Mouse (Mus musculus): ENCODE measurements around the gene Vipas39. TPM values are rescaled to one million over a fixed set of nuclear protein-coding genes. Genes with fewer than 3 reads are reported as not detected.

The Vipas39 gene
- total and polyA plus RNA-seq, 3 experiments, result 30.2 to 44.4 (median 32.1) TPM

DNA sequence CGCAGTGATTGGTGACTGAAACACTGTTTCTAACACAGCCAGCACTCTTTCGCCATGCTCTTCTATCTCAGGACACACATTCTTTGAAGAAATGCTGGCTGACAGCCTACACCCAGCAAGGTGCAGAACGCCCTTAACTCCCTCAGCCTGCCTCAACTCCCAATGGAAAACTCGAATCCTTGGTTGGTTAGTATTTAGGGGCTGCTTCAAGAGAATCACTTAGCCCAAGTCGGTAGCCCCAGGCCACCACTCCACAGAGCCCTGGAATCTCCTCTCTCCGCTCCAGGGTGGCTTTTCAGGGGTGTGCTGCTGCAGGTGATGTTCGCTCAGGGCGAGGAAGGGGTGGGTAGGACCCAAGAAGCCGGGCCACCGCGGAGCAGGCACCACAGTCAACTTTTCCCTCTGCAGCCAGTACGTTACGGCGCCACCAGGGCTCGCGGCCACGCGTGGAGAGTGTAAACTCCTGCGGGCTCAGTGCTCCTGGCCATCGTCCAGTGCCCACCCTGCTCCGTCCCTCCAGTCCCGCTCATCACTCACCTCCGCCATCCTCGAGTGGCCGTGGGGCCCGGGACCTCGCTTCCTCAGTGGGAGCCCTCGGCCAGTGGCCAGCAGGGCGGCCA lies 33.1 kb upstream of the Vipas39 start:
- DNase-seq (ENCODE audit: extremely low read depth), result no peak
- in situ Hi-C loops (cut with MboI; ENCODE audit: low pct_ligation_motif_present, low pct_unique_long_range_greater_than_20kb, low sequenced_read_pairs), result no loop called here
- Histone ChIP-seq H3K4me1 (ENCODE audit: control insufficient read depth in 1 of 2, insufficient read depth in 2 of 2) (peaks cover 0 to 3% of the 10 kb centered on the region in 2 experiments; a peak in 3 of 4 replicates), H3K27me3 (replicated peaks) (peaks cover 16% of the 10 kb centered on the region), H3K9ac (ENCODE audit: insufficient read depth, low read depth) (peak overlapping the region; percentile 37; the same call in 1 of the 2 replicates), H3K9me3 (replicated peaks; ENCODE audit: low read length) (peaks cover 8% of the 10 kb centered on the region), H3K27ac (ENCODE audit: insufficient read depth, low read depth) (no peak overlapping the region), H3K36me3 (replicated peaks in 1 of 2; ENCODE audit: control insufficient read depth in 1 of 2, insufficient read depth in 1 of 2, low read length in 1 of 2) (no peaks in the 10 kb centered on the region), H3K4me2 (ENCODE audit: insufficient read depth, low read depth, poor library complexity, severe bottlenecking) (peak overlapping the region; percentile 68), H3K4me3 (replicated peaks in 1 of 3; ENCODE audit: low read depth in 2 of 3, low read length in 2 of 3, poor library complexity in 1 of 3) (peak overlapping the region; percentile 40 to 67 (median 54)), H3K79me2 (replicated peaks; ENCODE audit: control insufficient read depth, extremely low read depth, insufficient read depth, poor library complexity, severe bottlenecking) (no peaks in the 10 kb centered on the region)
- no peak for TF ChIP-seq SMC3 (IDR thresholded peaks at IDR 0.05; ENCODE audit: low read depth, low read length)
- dilution Hi-C loops (cut with MboI; ENCODE audit: extremely low pct_ligation_motif_present, extremely low pct_unique_long_range_greater_than_20kb, low sequenced_read_pairs), result no loop called here

DNA sequence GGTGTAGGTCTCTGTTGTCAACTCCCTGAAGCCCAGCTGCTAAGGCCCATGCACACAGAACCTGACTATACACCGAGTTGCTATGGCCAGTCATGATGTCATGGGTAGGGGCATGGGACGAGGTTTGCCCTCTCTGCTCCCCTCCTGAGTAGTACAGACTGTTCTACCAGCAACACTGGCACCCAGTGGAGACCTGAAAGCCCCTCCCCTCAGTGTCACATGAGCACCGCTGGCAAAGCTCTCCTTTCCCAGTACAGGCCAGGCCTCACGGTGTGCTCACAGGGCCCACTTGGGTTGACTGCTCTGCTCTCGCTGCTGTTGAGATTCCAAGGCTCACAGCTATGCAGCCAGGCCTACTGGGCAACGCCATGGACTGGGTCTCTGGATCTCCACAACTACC lies 27.9 kb upstream of the Vipas39 start:
- in situ Hi-C loops (cut with MboI; ENCODE audit: low pct_ligation_motif_present, low pct_unique_long_range_greater_than_20kb, low sequenced_read_pairs), result no loop called here

DNA sequence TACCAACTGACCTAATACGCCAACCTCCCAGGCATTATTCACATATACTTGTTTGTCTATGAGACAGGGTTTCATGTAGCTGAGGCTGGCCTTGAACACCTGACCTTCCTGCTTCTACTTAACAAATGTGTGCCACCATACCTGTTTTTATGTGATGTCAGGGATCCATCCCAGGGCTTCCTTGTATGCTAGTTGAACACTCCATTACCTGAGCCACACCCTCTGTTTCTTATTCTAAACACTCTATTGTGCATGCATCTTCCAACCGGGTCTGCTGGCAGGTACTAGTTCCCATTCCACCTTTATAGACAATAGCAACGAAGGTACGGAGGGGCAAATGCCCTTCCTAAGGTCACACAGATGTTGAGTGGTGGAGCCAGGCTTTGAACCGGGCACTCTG lies 23.0 kb upstream of the Vipas39 start:
- no peak for DNase-seq (ENCODE audit: extremely low read depth)
- no peak for TF ChIP-seq HCFC1 (IDR thresholded peaks at IDR 0.05; ENCODE audit: low read depth, low read length)
- TF ChIP-seq POLR2AphosphoS2 (IDR thresholded peaks at IDR 0.05; ENCODE audit: low read depth, low read length), result no peak
- TF ChIP-seq GABPA (IDR thresholded peaks at IDR 0.05; ENCODE audit: insufficient replicate concordance, low read depth, low read length), result no peak
- TF ChIP-seq RCOR1 (conservative IDR thresholded peaks at IDR 0.05; ENCODE audit: low read depth, low read length), result no peak
- TF ChIP-seq USF1 (IDR thresholded peaks at IDR 0.05; ENCODE audit: low read depth, low read length), result no peak
- TF ChIP-seq SIN3A (IDR thresholded peaks at IDR 0.05; ENCODE audit: low read length), result no peak
- no peak for TF ChIP-seq RAD21 (IDR thresholded peaks at IDR 0.05; ENCODE audit: low read depth, low read length)
- no peak for TF ChIP-seq USF2 (conservative IDR thresholded peaks at IDR 0.05; ENCODE audit: low read depth, low read length)
- no peak for TF ChIP-seq JUND (conservative IDR thresholded peaks at IDR 0.05; ENCODE audit: low read depth, low read length)
- TF ChIP-seq ETS1 (conservative IDR thresholded peaks at IDR 0.05; ENCODE audit: low read depth, low read length), result no peak
- TF ChIP-seq SMC3 (IDR thresholded peaks at IDR 0.05; ENCODE audit: low read depth, low read length), result no peak
- no peak for TF ChIP-seq ELF1 (IDR thresholded peaks at IDR 0.05; ENCODE audit: low read depth, low read length)
- no peak for TF ChIP-seq PAX5 (IDR thresholded peaks at IDR 0.05; ENCODE audit: low read length)
- in situ Hi-C loops (cut with MboI; ENCODE audit: low pct_ligation_motif_present, low pct_unique_long_range_greater_than_20kb, low sequenced_read_pairs), result no loop called here

More for the DNA sequence above, 27.9 kb upstream of the Vipas39 start:
- H3K36me3 ChIP-seq (replicated peaks in 1 of 2; ENCODE audit: control insufficient read depth in 1 of 2, insufficient read depth in 1 of 2, low read length in 1 of 2), result no peaks in the 10 kb centered on the region
- dilution Hi-C loops (cut with MboI; ENCODE audit: extremely low pct_ligation_motif_present, extremely low pct_unique_long_range_greater_than_20kb, low sequenced_read_pairs), result no loop called here
- TF ChIP-seq USF1 (IDR thresholded peaks at IDR 0.05; ENCODE audit: low read depth, low read length), result no peak
- no peak for TF ChIP-seq USF2 (conservative IDR thresholded peaks at IDR 0.05; ENCODE audit: low read depth, low read length)
- TF ChIP-seq MXI1 (IDR thresholded peaks at IDR 0.05; ENCODE audit: low read depth, low read length), result no peak
- TF ChIP-seq KAT2A (IDR thresholded peaks at IDR 0.05; ENCODE audit: insufficient replicate concordance, low read length), result no peak
- TF ChIP-seq NRF1 (IDR thresholded peaks at IDR 0.05; ENCODE audit: low read depth, low read length), result no peak
- no peak for TF ChIP-seq MAX (IDR thresholded peaks at IDR 0.05; ENCODE audit: low read length)
- no peak overlapping the region for H3K27ac ChIP-seq (ENCODE audit: insufficient read depth, low read depth)
- DNase-seq (ENCODE audit: extremely low read depth), result no peak
- peaks cover 2% of the 10 kb centered on the region for H3K27me3 ChIP-seq (replicated peaks)
- H3K79me2 ChIP-seq (replicated peaks; ENCODE audit: control insufficient read depth, extremely low read depth, insufficient read depth, poor library complexity, severe bottlenecking), result no peaks in the 10 kb centered on the region
- no peak overlapping the region for H3K4me3 ChIP-seq (replicated peaks in 1 of 3; ENCODE audit: low read depth in 2 of 3, low read length in 2 of 3, poor library complexity in 1 of 3)
- no peak overlapping the region for H3K4me2 ChIP-seq (ENCODE audit: insufficient read depth, low read depth, poor library complexity, severe bottlenecking)
- H3K4me1 ChIP-seq (ENCODE audit: control insufficient read depth in 1 of 2, insufficient read depth in 2 of 2), result no peaks in the 10 kb centered on the region; a peak in 1 of 4 replicates
- H3K9me3 ChIP-seq (replicated peaks; ENCODE audit: low read length), result no peaks in the 10 kb centered on the region
- no peak overlapping the region for H3K9ac ChIP-seq (ENCODE audit: insufficient read depth, low read depth)

More for the DNA sequence above, 23.0 kb upstream of the Vipas39 start:
- Histone ChIP-seq H3K4me3 (replicated peaks in 1 of 3; ENCODE audit: low read depth in 2 of 3, low read length in 2 of 3, poor library complexity in 1 of 3) (no peak overlapping the region), H3K36me3 (replicated peaks in 1 of 2; ENCODE audit: control insufficient read depth in 1 of 2, insufficient read depth in 1 of 2, low read length in 1 of 2) (no peaks in the 10 kb centered on the region), H3K4me1 (ENCODE audit: control insufficient read depth in 1 of 2, insufficient read depth in 2 of 2) (peaks cover under 1 to 4% of the 10 kb centered on the region in 2 experiments; a peak in 3 of 4 replicates), H3K4me2 (ENCODE audit: insufficient read depth, low read depth, poor library complexity, severe bottlenecking) (no peak overlapping the region), H3K9me3 (replicated peaks; ENCODE audit: low read length) (peaks cover 6% of the 10 kb centered on the region), H3K27ac (ENCODE audit: insufficient read depth, low read depth) (no peak overlapping the region), H3K27me3 (replicated peaks) (no peaks in the 10 kb centered on the region), H3K79me2 (replicated peaks; ENCODE audit: control insufficient read depth, extremely low read depth, insufficient read depth, poor library complexity, severe bottlenecking) (no peaks in the 10 kb centered on the region), H3K9ac (ENCODE audit: insufficient read depth, low read depth) (no peak overlapping the region)
- dilution Hi-C loops (cut with MboI; ENCODE audit: extremely low pct_ligation_motif_present, extremely low pct_unique_long_range_greater_than_20kb, low sequenced_read_pairs), result no loop called here
